ENCODE assay signal across 8 mouse cellular contexts in genomic region chr3:90072294-90072693, GRCm38 (mm10). TPM values are rescaled to one million over a fixed set of nuclear protein-coding genes. Genes with fewer than 3 reads are reported as not detected.
DNase-seq lines count a peak whose midpoint lies in the region; ATAC-seq lines count a peak whose summit lies in the region.

Gene Tpm3 (plus strand): TSS chr3:90072649.

- H3K4me3 ChIP-seq in forebrain, embryonic 11.5 days (ENCODE audit: low read depth, low read length), result no peak within 1 kb of the TSS
- no peak within 1 kb of the TSS for H3K4me3 ChIP-seq in liver, embryonic 11.5 days (ENCODE audit: low read depth, low read length)
- no peak within 1 kb of the TSS for H3K4me3 ChIP-seq in stomach, embryonic 15.5 days (replicated peaks)

- H3K4me2 ChIP-seq in forebrain, embryonic 11.5 days (ENCODE audit: low read depth, low read length, severe bottlenecking), result no peak within 1 kb of the TSS
- no peak within 1 kb of the TSS for H3K4me2 ChIP-seq in liver, embryonic 11.5 days
- H3K4me2 ChIP-seq in stomach, embryonic 15.5 days, result no peak within 1 kb of the TSS

- H3K36me3 ChIP-seq in forebrain, embryonic 11.5 days (ENCODE audit: control insufficient read depth, insufficient read depth, low read length), result no peaks in the 10 kb centered on the region
- no peaks in the 10 kb centered on the region for H3K36me3 ChIP-seq in liver, embryonic 11.5 days (ENCODE audit: control insufficient read depth, insufficient read depth, low read length)
- no peaks in the 10 kb centered on the region for H3K36me3 ChIP-seq in stomach, embryonic 15.5 days

- 71% methylated on average over 4 of the region's 4 CpGs for WGBS in forebrain, embryonic 11.5 days
- WGBS in liver, embryonic 11.5 days, result 49% methylated on average over 4 of the region's 4 CpGs
- 60% methylated on average over 4 of the region's 4 CpGs for WGBS in stomach, embryonic 15.5 days

- no peaks in the 10 kb centered on the region for H3K27me3 ChIP-seq in forebrain, embryonic 11.5 days (ENCODE audit: control insufficient read depth, insufficient read depth, low read length)
- H3K27me3 ChIP-seq in liver, embryonic 11.5 days (replicated peaks; ENCODE audit: control insufficient read depth, insufficient read depth, low read length), result no peaks in the 10 kb centered on the region
- no peaks in the 10 kb centered on the region for H3K27me3 ChIP-seq in stomach, embryonic 15.5 days (replicated peaks)

- H3K27ac ChIP-seq in forebrain, embryonic 11.5 days (ENCODE audit: low read depth, low read length), result no peak within 1 kb of the TSS
- no peak within 1 kb of the TSS for H3K27ac ChIP-seq in liver, embryonic 11.5 days (ENCODE audit: low read depth, low read length)
- H3K27ac ChIP-seq in stomach, embryonic 15.5 days, result no peak within 1 kb of the TSS

- H3K4me1 ChIP-seq in forebrain, embryonic 11.5 days (replicated peaks; ENCODE audit: control insufficient read depth, insufficient read depth, low read length), result peaks cover 4% of the 10 kb centered on the region
- no peaks in the 10 kb centered on the region for H3K4me1 ChIP-seq in liver, embryonic 11.5 days (replicated peaks; ENCODE audit: control insufficient read depth, insufficient read depth, low read length)
- H3K4me1 ChIP-seq in stomach, embryonic 15.5 days, result peaks cover 5% of the 10 kb centered on the region

- no peak for DNase-seq in urinary bladder, adult 2 months (ENCODE audit: low spot score)
- DNase-seq in urinary bladder, postnatal 4 days (ENCODE audit: low spot score in 2 of 2), result no peak
- no peak for DNase-seq in forebrain, embryonic 11.5 days (ENCODE audit: low spot score)
- no peak for DNase-seq in liver, embryonic 11.5 days (ENCODE audit: low spot score)
- no peak for DNase-seq in urinary bladder, postnatal 25 days (ENCODE audit: low spot score)
- DNase-seq in kidney, postnatal 10 days, result no peak

- H3K9me3 ChIP-seq in forebrain, embryonic 11.5 days (ENCODE audit: control insufficient read depth, low read length), result no peaks in the 10 kb centered on the region
- H3K9me3 ChIP-seq in liver, embryonic 11.5 days (ENCODE audit: control insufficient read depth, low read length), result no peaks in the 10 kb centered on the region
- no peaks in the 10 kb centered on the region for H3K9me3 ChIP-seq in stomach, embryonic 15.5 days

- ATAC-seq in forebrain, embryonic 11.5 days (replicated peaks; ENCODE audit: low FRiP score), result no peak
- no peak for ATAC-seq in hematopoietic stem cell, adult 5-6 weeks (replicated peaks in 1 of 2; ENCODE audit: insufficient read depth in 1 of 2, low FRiP score in 2 of 2, low TSS enrichment in 1 of 2, low read depth in 1 of 2, poor library complexity in 2 of 2, severe bottlenecking in 2 of 2)
- ATAC-seq in liver, embryonic 11.5 days (replicated peaks; ENCODE audit: low FRiP score), result no peak
- ATAC-seq in stomach, embryonic 15.5 days (ENCODE audit: insufficient read depth, low FRiP score, low read depth), result no peak

- no peak within 1 kb of the TSS for H3K9ac ChIP-seq in forebrain, embryonic 11.5 days (ENCODE audit: low read length)
- H3K9ac ChIP-seq in liver, embryonic 11.5 days (ENCODE audit: low read depth, low read length), result no peak within 1 kb of the TSS
- H3K9ac ChIP-seq in stomach, embryonic 15.5 days, result no peak within 1 kb of the TSS

RNA-seq across cellular contexts. Expression of gene Tpm3, which starts in this region (rescaled TPM):
- 198 and 201 TPM in 2 replicates for polyA plus RNA-seq in urinary bladder, adult 2 months (2012; rRNA removed)
- polyA plus RNA-seq in forebrain, embryonic 11.5 days (2014; fragmentation: Nextera tagmentation; extraction: Ambion mirVana), result 523 and 535 TPM in 2 replicates
- 892 and 993 TPM in 2 replicates for total RNA-seq in hematopoietic stem cell, adult 5-6 weeks (2017)
- 443 and 461 TPM in 2 replicates for polyA plus RNA-seq in liver, embryonic 11.5 days (2014; fragmentation: Nextera tagmentation; extraction: Ambion mirVana)
- polyA plus RNA-seq in stomach, embryonic 15.5 days (2015; fragmentation: Nextera tagmentation; extraction: Ambion mirVana), result 505 and 543 TPM in 2 replicates
